Mouse (Mus musculus): ENCODE measurements around the gene Aprt.

Aprt gene

GRCm38 (mm10) chr8:122531312-122531711 is 45.4 kb downstream of the Aprt start:
- DNase-seq (ENCODE audit: low spot score), result no peak

GRCm38 (mm10) chr8:122529159-122529558 is 47.5 kb downstream of the Aprt start:
- no peak for DNase-seq (ENCODE audit: low spot score)

- DNase-seq (ENCODE audit: low spot score), result no peak
These were observed 48.8 kb downstream of the Aprt start for GRCm38 (mm10) chr8:122527937-122528336.

GRCm38 (mm10) chr8:122526526-122527170 is 50.1 kb downstream of the Aprt start:
- DNase-seq (ENCODE audit: low spot score), result peak; percentile 73

GRCm38 (mm10) chr8:122526084-122526483 is 50.6 kb downstream of the Aprt start:
- DNase-seq (ENCODE audit: low spot score), result no peak

- DNase-seq (ENCODE audit: low spot score), result no peak
These were observed 51.7 kb downstream of the Aprt start for GRCm38 (mm10) chr8:122525004-122525403.

All from lung, postnatal 25 days (tissue).